Mouse (Mus musculus): ENCODE data around the gene Sort1.
A peak's percentile ranks its signal among the peaks of the same experiment; 100 is the strongest.
"Not testable (repeated sequence)": the region's sequence is repeated elsewhere in the genome, so short reads cannot be mapped to it uniquely, and the experiment has no call there.

Gene Sort1

DNA sequence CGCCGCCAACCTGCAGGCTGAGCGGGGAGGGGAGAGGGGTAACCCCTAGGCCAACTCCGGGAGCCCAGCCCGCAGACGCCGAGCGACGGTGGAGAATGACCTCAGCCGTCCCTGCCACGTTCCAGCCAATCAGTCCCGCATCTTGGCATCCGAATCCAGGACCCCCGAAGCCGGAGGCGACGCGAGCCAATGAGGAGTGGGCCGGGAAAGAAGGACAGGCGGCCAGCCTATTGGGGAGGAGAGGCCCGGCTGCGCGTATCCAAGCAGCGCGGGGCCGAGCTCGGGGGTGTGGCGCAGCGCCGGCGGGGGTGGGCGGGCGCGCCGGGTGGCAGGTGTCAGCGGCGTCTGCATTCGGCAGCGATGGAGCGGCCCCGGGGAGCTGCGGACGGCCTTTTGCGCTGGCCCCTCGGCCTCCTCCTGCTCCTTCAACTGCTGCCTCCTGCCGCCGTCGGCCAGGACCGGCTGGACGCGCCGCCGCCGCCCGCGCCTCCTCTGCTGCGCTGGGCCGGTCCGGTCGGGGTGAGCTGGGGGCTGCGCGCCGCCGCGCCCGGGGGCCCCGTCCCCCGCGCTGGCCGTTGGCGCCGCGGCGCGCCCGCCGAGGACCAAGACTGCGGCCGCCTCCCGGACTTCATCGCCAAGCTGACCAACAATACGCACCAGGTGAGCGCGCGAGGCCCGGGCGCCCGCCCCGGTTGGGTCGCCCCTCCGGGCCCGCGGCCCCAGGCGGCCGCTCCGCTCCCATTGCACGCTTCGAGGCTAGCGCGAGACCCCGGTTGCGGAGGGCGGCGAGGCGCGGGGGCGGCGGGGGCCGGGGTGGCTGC lies at the start of gene Sort1:
TSS of gene Sort1 (plus strand) at position 302 of the 821 bp plus-strand sequence.
- no peaks in the 10 kb centered on the region; the same call in 1 of the 2 replicates for H3K27me3 ChIP-seq (ENCODE audit: control insufficient read depth, insufficient read depth, low read length, poor library complexity, severe bottlenecking)
- DNase-seq (ENCODE audit: low read depth, low spot score) = peak; percentile 45
- no peaks in the 10 kb centered on the region for H3K36me3 ChIP-seq (ENCODE audit: control insufficient read depth, insufficient read depth, low read length, poor library complexity, severe bottlenecking)

- not testable (repeated sequence) for DNase-seq (ENCODE audit: low read depth, low spot score); H3K36me3 ChIP-seq (ENCODE audit: control insufficient read depth, insufficient read depth, low read length, poor library complexity, severe bottlenecking); H3K27me3 ChIP-seq (ENCODE audit: control insufficient read depth, insufficient read depth, low read length, poor library complexity, severe bottlenecking)
Measured at GRCm38 (mm10) chr3:108237474-108238102, 46.3 kb upstream of the Sort1 start.

- DNase-seq (ENCODE audit: low read depth, low spot score) = no peak
- H3K27me3 ChIP-seq (ENCODE audit: control insufficient read depth, insufficient read depth, low read length, poor library complexity, severe bottlenecking) = no peaks in the 10 kb centered on the region
- H3K36me3 ChIP-seq (ENCODE audit: control insufficient read depth, insufficient read depth, low read length, poor library complexity, severe bottlenecking) = no peaks in the 10 kb centered on the region
Measured at GRCm38 (mm10) chr3:108241243-108241839, 42.5 kb upstream of the Sort1 start.

DNA sequence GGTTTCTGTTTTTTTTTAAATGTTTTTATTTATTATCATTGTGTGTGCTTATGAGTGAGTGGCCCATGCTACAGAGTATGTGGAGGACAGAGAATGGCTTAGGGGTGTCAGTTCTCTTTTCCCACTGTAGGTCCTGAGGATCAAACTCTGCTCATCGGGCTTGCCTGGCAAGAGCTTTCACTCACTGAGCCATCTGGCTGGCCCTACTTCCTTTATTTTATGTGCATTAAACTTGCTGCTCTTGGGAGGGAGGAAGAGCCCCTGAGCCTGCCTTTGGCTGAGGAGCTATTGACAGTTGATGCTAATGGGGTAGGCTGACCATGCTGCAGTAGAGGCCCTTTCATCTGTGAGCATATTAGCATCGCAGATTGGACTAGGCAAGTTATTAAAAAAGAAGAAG lies 37.0 kb upstream of the Sort1 start:
- no peak for DNase-seq (ENCODE audit: low read depth, low spot score)
- H3K36me3 ChIP-seq (ENCODE audit: control insufficient read depth, insufficient read depth, low read length, poor library complexity, severe bottlenecking) = no peaks in the 10 kb centered on the region
- no peaks in the 10 kb centered on the region for H3K27me3 ChIP-seq (ENCODE audit: control insufficient read depth, insufficient read depth, low read length, poor library complexity, severe bottlenecking)

DNA sequence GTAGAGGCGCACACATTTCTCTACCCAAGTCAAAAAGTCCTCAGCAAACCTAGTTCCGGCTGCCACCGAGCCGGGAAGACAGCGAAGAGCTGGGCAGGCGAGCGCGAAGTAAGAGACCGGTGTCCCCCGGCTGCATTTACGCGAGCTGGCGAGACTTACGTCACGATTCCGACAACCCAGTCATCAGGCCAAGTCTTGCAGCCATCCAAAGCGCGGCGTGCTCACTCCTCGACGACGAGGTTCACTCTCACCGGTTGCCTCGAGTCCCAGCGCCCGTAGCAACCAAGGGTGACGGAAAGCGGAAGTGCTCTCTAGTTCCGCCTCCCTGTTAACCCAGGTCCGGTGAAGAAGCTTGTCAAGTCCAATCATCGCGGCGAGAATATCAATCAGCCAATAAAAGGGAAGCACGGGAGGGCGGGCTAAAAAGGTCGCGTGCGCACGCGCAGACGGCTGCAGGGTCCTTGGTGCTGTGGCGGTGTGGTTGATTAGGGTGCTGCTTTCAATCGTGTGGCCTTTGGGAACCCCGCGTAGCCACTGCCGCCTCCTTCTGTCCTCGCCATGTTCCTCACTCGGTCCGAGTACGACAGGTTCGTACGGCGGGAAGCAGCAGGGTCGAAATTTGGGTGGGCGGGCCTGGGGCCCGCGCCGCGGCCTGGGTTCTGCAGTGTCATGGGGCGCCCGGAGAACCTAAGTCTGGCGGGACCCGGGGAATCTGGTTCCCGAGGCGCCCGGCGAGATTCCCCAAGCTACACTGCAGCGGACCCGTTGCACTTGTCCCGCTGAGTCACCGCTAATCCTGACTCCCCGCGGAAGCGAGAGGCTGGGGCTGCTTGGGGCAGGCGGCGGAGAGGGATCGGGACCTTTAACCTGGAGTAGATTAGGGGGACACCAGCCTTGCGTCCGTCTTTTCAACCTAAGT lies 26.9 kb upstream of the Sort1 start, which contains the start of gene Psma5:
TSS of gene Psma5 (plus strand) at position 208 of the 919 bp plus-strand sequence.
- Histone ChIP-seq H3K27me3 (ENCODE audit: control insufficient read depth, insufficient read depth, low read length, poor library complexity, severe bottlenecking) (no peaks in the 10 kb centered on the region), H3K36me3 (ENCODE audit: control insufficient read depth, insufficient read depth, low read length, poor library complexity, severe bottlenecking) (no peaks in the 10 kb centered on the region)
- DNase-seq (ENCODE audit: low read depth, low spot score) = peak; percentile 99

DNA sequence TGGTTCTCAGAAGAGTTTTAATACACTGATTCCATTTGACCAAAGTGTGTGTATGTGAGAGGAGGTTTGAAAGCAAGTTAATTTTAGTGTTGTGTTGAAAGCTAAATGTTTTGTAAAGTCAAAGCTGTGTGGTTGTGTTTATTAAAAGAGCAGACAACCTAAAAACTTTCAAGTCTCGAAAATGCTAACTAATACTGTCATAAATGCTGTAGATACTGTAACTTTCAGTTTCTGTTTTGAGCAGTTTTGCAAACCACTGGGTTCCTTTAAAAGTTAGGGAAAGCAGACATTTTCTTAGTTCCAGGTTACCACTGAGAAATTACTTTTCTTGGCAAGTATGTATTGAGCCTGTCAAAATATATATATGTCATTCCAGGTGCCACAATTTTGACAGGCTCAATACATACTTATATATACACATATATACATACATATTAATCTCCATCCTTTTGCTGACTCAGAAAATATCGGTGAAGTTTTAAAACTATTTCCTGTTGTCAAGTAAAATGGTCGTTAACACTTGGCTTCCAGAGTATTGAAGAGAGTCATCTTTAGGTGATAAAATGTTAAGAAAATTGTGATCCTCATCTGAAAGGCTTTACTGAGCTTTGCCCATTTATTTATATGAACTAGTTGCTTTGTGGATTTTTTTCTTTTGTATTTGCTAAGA lies 25.9 kb upstream of the Sort1 start:
- Histone ChIP-seq H3K36me3 (ENCODE audit: control insufficient read depth, insufficient read depth, low read length, poor library complexity, severe bottlenecking) (0 out of 2 replicates have a peak, but pooled peaks cover 2% of the 10 kb centered on the region), H3K27me3 (ENCODE audit: control insufficient read depth, insufficient read depth, low read length, poor library complexity, severe bottlenecking) (no peaks in the 10 kb centered on the region)
- peak; percentile 7 for DNase-seq (ENCODE audit: low read depth, low spot score)

GRCm38 (mm10) chr3:108259319-108259718 lies 24.6 kb upstream of the Sort1 start:
- DNase-seq (ENCODE audit: low read depth, low spot score) = no peak
- Histone ChIP-seq H3K36me3 (ENCODE audit: control insufficient read depth, insufficient read depth, low read length, poor library complexity, severe bottlenecking) (0 out of 2 replicates have a peak, but pooled peaks cover 4% of the 10 kb centered on the region), H3K27me3 (ENCODE audit: control insufficient read depth, insufficient read depth, low read length, poor library complexity, severe bottlenecking) (no peaks in the 10 kb centered on the region)

DNA sequence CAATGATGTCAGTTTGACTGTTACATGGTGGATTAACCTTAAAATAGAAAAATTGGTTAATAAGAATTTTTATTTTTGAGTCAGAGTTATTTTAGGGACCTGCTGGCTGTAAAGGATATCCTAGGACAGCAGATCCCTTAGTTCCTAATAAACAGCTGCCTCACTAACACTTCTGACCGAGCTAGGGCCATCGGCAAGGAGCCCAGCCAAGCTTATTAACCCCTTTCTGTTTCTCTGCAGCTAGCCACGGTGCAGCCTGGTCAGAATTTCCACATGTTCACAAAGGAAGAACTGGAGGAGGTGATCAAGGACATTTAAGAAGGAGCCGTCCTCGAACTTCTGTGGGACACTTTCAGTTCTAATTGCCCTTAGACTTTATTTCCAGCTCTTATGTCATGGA lies 4.4 kb upstream of the Sort1 start:
- DNase-seq (ENCODE audit: low read depth, low spot score); H3K27me3 ChIP-seq (ENCODE audit: control insufficient read depth, insufficient read depth, low read length, poor library complexity, severe bottlenecking); H3K36me3 ChIP-seq (ENCODE audit: control insufficient read depth, insufficient read depth, low read length, poor library complexity, severe bottlenecking): not testable (repeated sequence)

- peak; percentile 56 for DNase-seq (ENCODE audit: low read depth, low spot score)
- H3K36me3 ChIP-seq (ENCODE audit: control insufficient read depth, insufficient read depth, low read length, poor library complexity, severe bottlenecking) = 0 out of 2 replicates have a peak, but pooled peaks cover 2% of the 10 kb centered on the region
- H3K27me3 ChIP-seq (ENCODE audit: control insufficient read depth, insufficient read depth, low read length, poor library complexity, severe bottlenecking) = no peaks in the 10 kb centered on the region; the same call in 1 of the 2 replicates
Measured at GRCm38 (mm10) chr3:108282401-108283240, 1.3 kb upstream of the Sort1 start.

DNA sequence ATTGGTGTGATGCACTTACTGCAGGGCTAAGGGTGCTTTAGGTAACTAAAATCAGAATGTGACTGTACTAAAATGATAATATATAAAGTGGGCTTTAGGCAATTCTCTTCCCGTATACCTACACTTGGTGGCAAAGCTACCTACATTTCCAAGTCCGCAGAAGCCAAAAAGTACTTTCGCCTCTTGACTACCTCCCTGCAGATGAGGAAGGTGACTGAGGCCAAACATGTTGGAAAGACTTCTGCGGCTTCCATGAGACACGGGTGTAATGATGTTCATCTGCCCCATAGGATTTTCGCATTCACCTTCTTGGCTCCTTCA lies 681 bp upstream of the Sort1 start:
- no peak for DNase-seq (ENCODE audit: low read depth, low spot score)
- H3K36me3 ChIP-seq (ENCODE audit: control insufficient read depth, insufficient read depth, low read length, poor library complexity, severe bottlenecking) = no peaks in the 10 kb centered on the region
- H3K27me3 ChIP-seq (ENCODE audit: control insufficient read depth, insufficient read depth, low read length, poor library complexity, severe bottlenecking) = no peaks in the 10 kb centered on the region; the same call in 1 of the 2 replicates

DNA sequence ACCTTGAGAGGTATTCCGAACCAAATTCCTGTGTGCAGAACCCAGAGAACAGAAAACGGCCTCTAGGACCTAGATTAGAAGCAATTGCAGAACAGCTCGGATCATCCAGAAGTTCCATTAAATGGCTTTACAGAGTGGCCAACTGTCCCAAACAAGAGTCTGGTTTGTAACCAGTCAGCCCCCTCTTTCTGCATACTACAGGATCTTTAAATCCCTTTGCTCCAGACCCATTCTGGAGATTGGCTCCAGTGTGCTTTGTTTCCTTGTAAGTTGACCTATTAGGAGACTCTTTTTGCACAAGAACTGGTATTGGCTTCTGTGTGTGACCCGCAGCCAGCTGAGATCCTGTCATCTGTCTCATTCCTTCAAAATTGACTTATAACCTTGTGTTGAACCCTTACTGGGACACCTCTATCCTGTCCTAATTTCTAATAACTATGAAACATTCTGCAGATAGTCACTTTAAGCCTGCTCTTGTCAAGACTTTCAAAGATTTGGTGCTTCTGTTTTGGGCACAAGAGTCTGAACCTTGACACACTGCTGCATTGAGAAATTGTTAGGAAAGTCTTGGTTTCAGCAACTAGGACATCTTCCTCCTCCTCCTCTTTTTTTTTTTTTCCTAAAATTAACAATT lies 1.3 kb downstream of the Sort1 start:
- H3K27me3 ChIP-seq (ENCODE audit: control insufficient read depth, insufficient read depth, low read length, poor library complexity, severe bottlenecking) = no peaks in the 10 kb centered on the region; the same call in 1 of the 2 replicates
- no peaks in the 10 kb centered on the region for H3K36me3 ChIP-seq (ENCODE audit: control insufficient read depth, insufficient read depth, low read length, poor library complexity, severe bottlenecking)
- no peak for DNase-seq (ENCODE audit: low read depth, low spot score)

DNA sequence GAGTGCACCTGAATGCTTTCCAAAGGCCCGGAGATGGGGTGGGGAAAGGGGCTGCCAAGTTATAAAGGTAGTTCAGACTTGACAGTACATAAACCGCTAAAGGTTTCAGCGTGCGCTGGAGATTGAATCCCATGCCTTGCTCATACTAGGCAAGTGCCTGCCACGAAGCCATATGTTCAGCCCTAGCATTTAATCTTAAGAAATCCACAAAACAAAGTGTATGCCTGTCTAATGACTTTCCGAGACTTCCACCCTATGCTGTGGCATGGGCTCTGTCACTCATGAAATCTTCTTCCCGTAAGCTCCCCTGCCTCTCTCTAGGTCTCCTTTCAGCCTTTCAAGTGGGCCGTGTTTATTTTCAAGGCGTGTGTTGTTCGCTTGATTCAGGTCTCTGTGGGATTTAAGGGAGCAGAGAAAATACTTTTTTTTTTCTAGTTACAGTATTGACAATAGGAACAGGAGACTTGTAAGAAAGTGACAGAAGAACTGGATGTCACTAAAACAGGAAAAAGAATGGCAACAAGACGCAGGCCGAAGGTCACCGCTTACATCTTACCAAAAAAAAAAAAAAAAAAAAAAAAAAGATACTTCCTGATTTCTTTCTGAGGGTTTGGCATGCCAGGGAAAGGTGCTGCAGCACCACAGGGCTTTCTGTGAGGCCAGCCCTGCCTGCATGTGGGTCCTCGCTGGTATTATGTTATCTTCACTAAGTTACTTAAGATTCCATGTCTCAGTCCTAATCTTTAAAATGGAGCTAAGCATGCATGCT lies 3.0 kb downstream of the Sort1 start:
- no peak for DNase-seq (ENCODE audit: low read depth, low spot score)
- no peaks in the 10 kb centered on the region; the same call in 1 of the 2 replicates for H3K27me3 ChIP-seq (ENCODE audit: control insufficient read depth, insufficient read depth, low read length, poor library complexity, severe bottlenecking)
- H3K36me3 ChIP-seq (ENCODE audit: control insufficient read depth, insufficient read depth, low read length, poor library complexity, severe bottlenecking) = no peaks in the 10 kb centered on the region
